Mouse (Mus musculus): Measurements from ENCODE around the gene Fgf22.
"Not testable (repeated sequence)": the region's sequence is repeated elsewhere in the genome, so short reads cannot be mapped to it uniquely, and the experiment has no call there.

Gene Fgf22

GRCm38 (mm10) chr10:79732500-79732899, 22.4 kb upstream of the Fgf22 start:
- DNase-seq (ENCODE audit: low read depth): peak; percentile 42

GRCm38 (mm10) chr10:79733847-79734246, 21.0 kb upstream of the Fgf22 start:
- no peak for DNase-seq (ENCODE audit: low read depth)

GRCm38 (mm10) chr10:79735361-79735760, 19.5 kb upstream of the Fgf22 start:
- DNase-seq (ENCODE audit: low read depth): no peak

DNA sequence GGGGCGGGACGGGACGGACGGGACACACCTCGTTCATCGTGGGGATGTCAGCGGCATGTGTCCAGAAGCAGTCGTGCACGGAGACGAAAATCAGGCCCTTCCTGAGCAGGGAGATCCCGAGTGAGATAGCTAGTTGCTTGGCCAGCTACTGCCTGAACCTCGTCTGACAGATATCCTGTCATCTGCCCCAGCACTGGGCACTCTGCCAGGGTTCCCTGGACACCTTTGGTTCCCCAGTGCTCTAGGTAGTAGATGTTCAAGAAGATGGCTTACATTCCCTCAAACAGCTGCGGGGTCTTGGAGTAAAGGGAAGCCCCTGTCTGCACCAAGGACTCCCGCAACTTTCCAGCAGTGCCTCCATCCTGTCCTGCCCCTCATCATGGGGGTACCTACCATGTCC, 18.2 kb upstream of the Fgf22 start:
- peak; percentile 30 for DNase-seq (ENCODE audit: low read depth)

GRCm38 (mm10) chr10:79738259-79738658, 16.6 kb upstream of the Fgf22 start:
- no peak for DNase-seq (ENCODE audit: low read depth)

GRCm38 (mm10) chr10:79739234-79739633, 15.6 kb upstream of the Fgf22 start:
- no peak for DNase-seq (ENCODE audit: low read depth)

- DNase-seq (ENCODE audit: low read depth): no peak
These were observed 14.0 kb upstream of the Fgf22 start for GRCm38 (mm10) chr10:79740863-79741262.

DNA sequence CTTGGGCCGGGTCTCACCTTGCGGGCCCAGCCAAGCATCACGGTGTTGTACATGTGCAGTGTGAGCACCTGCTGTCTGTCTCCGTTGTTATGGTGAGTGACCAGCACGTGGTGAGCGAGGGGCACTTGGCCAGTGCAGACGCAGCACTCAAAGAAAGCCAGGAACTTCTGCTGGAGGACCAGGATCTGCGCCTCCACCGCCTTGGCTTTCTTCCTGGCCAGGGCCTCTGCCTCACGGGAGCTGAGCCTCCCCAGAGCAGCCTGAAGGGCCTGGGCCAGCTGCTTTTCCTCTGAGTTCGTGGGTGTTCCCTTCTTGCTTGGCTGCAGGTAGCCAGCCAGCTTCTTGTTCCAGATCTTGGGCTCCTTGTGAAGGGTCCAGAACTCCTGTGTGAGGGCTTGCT, 11.7 kb upstream of the Fgf22 start:
- no peak for DNase-seq (ENCODE audit: low read depth)

DNA sequence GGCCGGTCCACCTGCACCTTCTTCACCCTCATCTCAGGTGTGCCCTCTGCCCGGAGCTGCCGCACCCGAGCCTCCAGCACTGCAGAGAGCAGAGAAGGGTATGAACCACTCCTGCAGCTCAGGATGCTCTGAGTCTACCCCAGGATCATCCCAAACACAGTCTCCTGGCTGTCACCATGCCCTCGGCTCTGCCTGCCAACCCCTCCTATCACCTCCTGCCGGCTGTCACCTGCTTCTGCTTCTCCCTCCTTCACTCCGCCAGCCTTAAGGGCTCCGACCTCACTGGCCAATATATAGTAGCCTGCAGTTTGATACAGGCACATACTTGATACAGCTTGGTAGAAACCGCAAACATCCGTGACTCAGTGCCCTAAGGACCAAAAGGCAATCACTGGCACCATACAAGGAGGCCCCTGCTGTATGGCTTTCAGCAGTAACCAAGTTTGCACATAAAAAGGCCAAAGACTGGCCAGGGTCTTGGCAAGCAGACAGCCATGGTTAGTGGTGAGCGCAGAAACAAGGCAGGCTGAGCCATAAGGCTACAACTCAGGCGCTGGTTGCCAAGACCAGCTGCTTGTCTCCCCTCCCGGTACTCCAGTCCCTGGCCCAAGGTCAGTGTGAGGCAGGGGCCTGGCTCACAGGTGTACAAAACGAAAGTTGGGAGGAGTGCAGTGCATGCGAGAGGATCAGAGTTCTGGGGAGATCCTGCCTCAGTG, 11.1 kb upstream of the Fgf22 start:
- no peak for DNase-seq (ENCODE audit: low read depth)

GRCm38 (mm10) chr10:79745411-79745810, 9.5 kb upstream of the Fgf22 start:
- no peak for DNase-seq (ENCODE audit: low read depth)

GRCm38 (mm10) chr10:79745898-79746773, 8.7 kb upstream of the Fgf22 start, which contains the start of gene Polrmt:
TSS of gene Polrmt (minus strand) at chr10:79746581.
- DNase-seq (ENCODE audit: low read depth): peak; percentile 98

DNA sequence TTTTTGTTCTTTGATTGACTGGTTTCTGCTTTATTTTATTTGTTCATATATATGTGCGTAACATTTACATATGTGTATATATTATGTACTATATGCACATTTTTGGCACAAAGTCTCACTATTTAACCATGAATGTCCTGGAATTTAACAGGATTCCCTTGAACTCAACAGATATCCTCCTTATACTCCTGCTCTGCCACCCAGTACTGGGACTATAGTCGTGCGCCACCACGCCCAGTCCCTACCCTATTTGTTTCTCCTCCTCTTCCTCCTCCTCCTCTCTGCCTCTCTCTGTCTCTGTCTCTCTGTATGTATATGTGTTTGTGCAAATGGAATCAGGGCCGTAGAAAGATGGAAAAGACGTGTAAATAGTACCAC, 8.1 kb upstream of the Fgf22 start:
- no peak for DNase-seq (ENCODE audit: low read depth)

- no peak for DNase-seq (ENCODE audit: low read depth)
These were observed 6.4 kb upstream of the Fgf22 start for GRCm38 (mm10) chr10:79748496-79748895.

GRCm38 (mm10) chr10:79755854-79756253, 978 bp downstream of the Fgf22 start:
- no peak for DNase-seq (ENCODE audit: low read depth)

DNA sequence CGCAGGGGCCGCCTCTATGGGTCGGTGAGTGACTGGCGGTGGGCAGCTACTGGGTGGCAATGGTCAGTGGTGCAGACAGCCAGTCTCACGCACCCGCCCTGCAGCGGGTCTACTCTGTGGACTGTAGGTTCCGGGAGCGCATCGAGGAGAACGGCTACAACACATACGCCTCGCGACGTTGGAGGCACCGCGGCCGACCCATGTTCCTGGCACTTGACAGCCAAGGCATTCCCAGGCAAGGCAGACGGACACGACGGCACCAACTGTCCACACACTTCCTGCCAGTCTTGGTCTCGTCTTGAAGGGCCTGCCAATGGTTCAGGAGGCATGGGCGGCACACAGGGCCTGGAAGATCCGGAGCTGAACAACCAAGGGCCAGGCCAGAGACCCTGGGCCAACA, 1.8 kb downstream of the Fgf22 start:
- no peak for DNase-seq (ENCODE audit: low read depth)

DNA sequence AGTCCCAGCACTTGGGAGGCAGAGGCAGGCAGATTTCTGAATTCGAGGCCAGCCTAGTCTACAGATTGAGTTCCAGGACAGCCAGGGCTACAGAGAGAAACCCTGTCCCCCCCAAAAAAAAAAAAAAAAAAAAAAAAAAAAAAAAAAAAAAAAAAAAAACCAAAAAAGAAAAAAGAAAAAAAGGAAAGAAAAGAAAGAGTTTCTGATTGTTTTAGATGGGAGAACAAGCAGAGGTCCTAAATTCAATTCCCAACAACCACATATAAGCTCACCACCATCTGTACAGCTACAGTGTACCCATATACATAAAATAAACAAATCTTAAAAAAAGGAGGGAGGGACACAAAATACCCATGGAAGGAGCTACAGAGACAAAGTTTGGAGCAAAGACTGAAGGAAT, 4.8 kb downstream of the Fgf22 start:
- DNase-seq (ENCODE audit: low read depth): not testable (repeated sequence)

DNA sequence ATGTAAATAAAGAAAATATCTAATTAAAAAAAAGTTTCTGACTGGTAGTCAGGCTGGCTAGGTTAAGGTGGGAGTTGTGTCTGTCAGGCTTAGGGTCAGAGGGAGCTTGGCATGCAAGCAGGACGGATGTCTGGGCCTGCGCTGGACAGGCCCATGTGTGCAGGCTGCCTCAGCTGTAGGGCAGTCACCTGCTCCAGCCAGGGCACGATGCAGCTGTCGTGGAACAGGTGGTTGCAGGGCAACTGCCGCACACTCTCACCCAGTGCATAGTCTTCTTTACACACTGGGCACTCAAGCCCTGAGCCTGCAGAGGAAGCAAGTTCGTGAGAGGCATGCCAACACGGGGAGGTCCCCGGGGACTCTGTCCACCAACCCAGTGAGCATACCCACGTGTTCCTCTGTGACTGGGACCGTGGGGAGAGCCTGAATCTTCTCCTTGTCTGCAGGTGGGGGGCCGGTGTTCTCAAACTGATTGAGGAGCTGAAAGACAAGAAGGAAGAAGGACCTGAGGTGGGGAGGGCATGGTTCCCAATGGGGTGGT, 5.8 kb downstream of the Fgf22 start:
- no peak for DNase-seq (ENCODE audit: low read depth)

GRCm38 (mm10) chr10:79762875-79763274, 8.0 kb downstream of the Fgf22 start:
- peak; percentile 59 for DNase-seq (ENCODE audit: low read depth)

- no peak for DNase-seq (ENCODE audit: low read depth)
These were observed 9.4 kb downstream of the Fgf22 start for GRCm38 (mm10) chr10:79764234-79764633.

DNA sequence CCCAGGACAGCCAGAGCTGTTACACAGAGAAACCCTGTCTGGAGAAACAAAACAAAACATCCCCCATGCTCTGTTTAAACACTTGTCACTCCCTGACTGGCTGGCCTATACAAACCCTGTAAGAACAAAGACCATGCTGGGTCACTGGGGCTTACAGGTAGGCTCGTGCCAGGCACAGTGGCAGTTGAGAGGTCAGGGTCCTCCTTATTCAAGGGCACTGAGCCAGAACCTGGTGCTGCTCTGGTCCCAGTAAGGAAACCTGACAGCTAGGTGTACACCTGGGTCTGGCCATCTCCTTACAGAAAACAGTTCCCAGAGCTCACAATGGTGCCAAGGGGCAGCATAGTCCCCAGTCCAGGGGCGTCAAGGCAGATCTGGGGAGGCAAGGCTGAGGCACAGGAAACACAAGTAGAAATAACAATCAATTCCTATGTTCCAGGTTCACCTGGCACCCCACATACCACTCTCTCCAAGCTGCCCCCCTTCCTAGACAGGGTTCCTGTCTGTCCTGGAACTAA, 10.4 kb downstream of the Fgf22 start:
- DNase-seq (ENCODE audit: low read depth): no peak

DNA sequence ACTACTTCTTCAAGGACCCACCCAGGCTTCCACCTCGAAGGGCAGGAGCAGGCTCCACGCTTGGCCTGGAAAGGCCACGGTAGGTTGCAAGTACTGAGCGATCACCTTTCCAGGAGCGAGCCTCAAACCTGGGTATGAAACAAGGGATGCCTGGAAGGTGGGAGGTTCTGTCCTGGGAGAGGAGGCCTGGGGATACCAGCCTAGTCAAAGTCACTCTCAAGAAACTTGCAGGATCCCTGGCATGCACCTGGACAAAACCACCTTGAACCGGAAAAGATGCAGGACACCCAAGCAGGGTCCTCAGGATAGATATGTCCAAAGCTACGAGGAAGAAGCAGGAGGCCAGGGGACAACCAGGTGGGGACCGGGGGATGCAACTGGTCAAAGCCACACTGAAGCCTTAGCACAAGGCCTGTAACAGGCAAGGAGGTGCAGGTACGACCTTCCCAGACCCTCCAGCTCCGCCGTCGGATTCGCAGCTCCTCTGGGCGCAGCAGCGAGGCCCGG, 11.2 kb downstream of the Fgf22 start:
- no peak for DNase-seq (ENCODE audit: low read depth)

DNA sequence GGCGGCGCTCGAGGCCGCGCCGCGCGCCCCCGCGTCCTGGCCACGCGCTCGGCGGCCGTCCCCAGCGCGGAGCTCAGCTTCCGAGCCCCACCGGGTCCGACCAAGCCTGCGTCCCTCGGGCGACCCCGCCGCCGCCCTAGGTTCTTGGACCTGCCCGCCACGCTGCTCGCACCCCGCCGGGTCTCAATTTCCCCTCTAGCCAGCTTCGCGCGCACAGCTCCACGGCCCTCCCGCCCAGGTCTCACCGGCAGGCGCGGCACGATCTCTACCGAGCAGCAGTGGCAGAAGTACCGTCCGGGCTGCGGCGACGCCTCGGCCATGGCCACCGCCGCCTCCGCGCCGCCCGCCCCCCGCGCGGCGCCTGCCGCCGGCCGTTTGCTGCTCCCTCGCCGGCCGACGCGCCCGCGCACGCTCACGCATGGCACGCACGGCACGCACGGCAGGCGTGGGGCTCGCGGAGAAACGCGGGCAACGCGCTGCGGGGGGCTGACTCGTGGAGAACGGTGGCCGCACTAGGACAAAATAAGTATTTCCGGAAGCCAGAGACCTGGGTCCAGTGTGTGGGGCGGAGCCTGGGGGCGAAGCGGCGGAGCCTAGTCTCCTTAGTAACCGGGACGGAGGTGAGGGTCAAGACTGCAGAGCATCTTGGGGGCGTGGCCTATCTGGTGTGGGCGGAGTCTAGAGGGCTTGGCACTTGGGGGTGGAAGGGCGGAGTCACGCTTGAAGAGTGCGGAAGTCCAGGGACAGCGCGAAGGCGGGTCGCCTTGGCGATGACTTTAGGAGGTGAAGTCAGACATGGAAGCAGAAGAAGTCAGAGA, 11.8 kb downstream of the Fgf22 start, which contains the start of gene Rnf126:
Gene Rnf126, minus strand, starts transcription at position 445 of the 818 bp plus-strand sequence.
- DNase-seq (ENCODE audit: low read depth): peak; percentile 100
